Mouse (Mus musculus) ES-CJ7 (cell line): Measurements from ENCODE around the gene Olfr424.

Experiments
- DNase-seq: peaks from one replicate; pipeline ENCODE4 v3.0.0; 2011; ENCODE audit warnings: low read depth, low spot score

Gene Olfr424

GRCm38 (mm10) chr1:174131217-174131616 is at the start of gene Olfr424:
TSS of gene Olfr424 (plus strand) at chr1:174131517.
- no peak for DNase-seq

GRCm38 (mm10) chr1:174084031-174084430 is 47.3 kb upstream of the Olfr424 start, which contains the start of gene Olfr429:
TSS of gene Olfr429 (plus strand) at chr1:174084331.
- no peak for DNase-seq

GRCm38 (mm10) chr1:174096591-174096990 is 34.7 kb upstream of the Olfr424 start, which contains the start of gene Olfr427:
TSS of gene Olfr427 (plus strand) at chr1:174096891.
- DNase-seq, result no peak

- peak; percentile 14 for DNase-seq
These were observed 27.6 kb upstream of the Olfr424 start for GRCm38 (mm10) chr1:174103735-174104134.

- DNase-seq, result no peak
These were observed 10.3 kb upstream of the Olfr424 start, which contains the start of gene Olfr231 for GRCm38 (mm10) chr1:174121062-174121461. TSS of gene Olfr231 (minus strand) at chr1:174121162.

GRCm38 (mm10) chr1:174131999-174132398 is 682 bp downstream of the Olfr424 start:
- no peak for DNase-seq

GRCm38 (mm10) chr1:174141384-174141783 is 10.1 kb downstream of the Olfr424 start:
- DNase-seq, result no peak

- DNase-seq, result no peak
These were observed 15.4 kb downstream of the Olfr424 start for GRCm38 (mm10) chr1:174146696-174147095.

GRCm38 (mm10) chr1:174149289-174149688 is 18.0 kb downstream of the Olfr424 start:
- DNase-seq, result no peak

- no peak for DNase-seq
These were observed 24.0 kb downstream of the Olfr424 start, which contains the start of gene Olfr420 for GRCm38 (mm10) chr1:174155333-174155732. TSS of gene Olfr420 (plus strand) at chr1:174155633.

GRCm38 (mm10) chr1:174157622-174158021 is 26.3 kb downstream of the Olfr424 start:
- DNase-seq, result no peak

- no peak for DNase-seq
These were observed 27.2 kb downstream of the Olfr424 start for GRCm38 (mm10) chr1:174158512-174158911.

- DNase-seq, result no peak
These were observed 27.8 kb downstream of the Olfr424 start for GRCm38 (mm10) chr1:174159095-174159494.

- DNase-seq, result peak; percentile 73
These were observed 37.7 kb downstream of the Olfr424 start for GRCm38 (mm10) chr1:174169024-174169423.

- no peak for DNase-seq
These were observed 39.6 kb downstream of the Olfr424 start for GRCm38 (mm10) chr1:174170706-174171501.

- DNase-seq, result no peak
These were observed 40.2 kb downstream of the Olfr424 start for GRCm38 (mm10) chr1:174171537-174171936.

GRCm38 (mm10) chr1:174172605-174173004 is 41.3 kb downstream of the Olfr424 start, which contains the start of gene Spta1:
TSS of gene Spta1 (plus strand) at chr1:174172776.
- peak; percentile 77 for DNase-seq
